27 mouse cellular contexts compared by ENCODE assay signal in genomic region chr13:41601056-41601455, GRCm38 (mm10). TPM values are rescaled to one million over a fixed set of nuclear protein-coding genes. Genes with fewer than 3 reads are reported as not detected.
DNase-seq lines count a peak whose midpoint lies in the region; ATAC-seq and TF ChIP-seq lines count a peak whose summit lies in the region.
"Had no signal": no experiment of that assay in that cellular context is flagged by ENCODE, and none has a peak within 500 bp of the region (broad histone marks: within the 10 kb centered on the region; RNA-seq: fewer than 3 reads in every experiment).

No protein-coding gene starts in this region.

- no peak overlapping the region for H3K4me3 ChIP-seq in liver, embryonic 15.5 days (replicated peaks)
- H3K4me3 ChIP-seq in liver, embryonic 11.5 days (ENCODE audit: low read depth, low read length) = no peak overlapping the region
- no peak overlapping the region for H3K4me3 ChIP-seq in spleen, adult 2 months (ENCODE audit: extremely low read depth, insufficient read depth, insufficient read length)
- no peak overlapping the region for H3K4me3 ChIP-seq in brown adipose tissue, adult 24 weeks (ENCODE audit: insufficient read depth, low read depth, low read length)
- H3K4me3 ChIP-seq: embryonic facial prominence, embryonic 13.5 days; forebrain, embryonic 10.5 days; forebrain, embryonic 15.5 days; limb, embryonic 10.5 days; limb, embryonic 15.5 days; neural tube, embryonic 13.5 days had no signal

- ATAC-seq in liver, embryonic 15.5 days (ENCODE audit: insufficient read depth) = no peak
- no peak for ATAC-seq in liver, embryonic 11.5 days (replicated peaks; ENCODE audit: low FRiP score)
- ATAC-seq: CD4-positive, CD25-positive, alpha-beta regulatory T cell, adult 4 months; forebrain, embryonic 15.5 days; hindbrain, postnatal 0 days; intestine, postnatal 0 days; midbrain, embryonic 16.5 days had no signal

- no peaks in the 10 kb centered on the region for H3K9me3 ChIP-seq in liver, embryonic 15.5 days (replicated peaks)
- no peaks in the 10 kb centered on the region for H3K9me3 ChIP-seq in liver, embryonic 11.5 days (ENCODE audit: control insufficient read depth, low read length)
- H3K9me3 ChIP-seq: embryonic facial prominence, embryonic 13.5 days; forebrain, embryonic 10.5 days; forebrain, embryonic 15.5 days; limb, embryonic 10.5 days; limb, embryonic 15.5 days; neural tube, embryonic 13.5 days had no signal

- peaks cover 15% of the 10 kb centered on the region for H3K4me1 ChIP-seq in liver, embryonic 15.5 days (replicated peaks)
- no peaks in the 10 kb centered on the region for H3K4me1 ChIP-seq in liver, embryonic 11.5 days (replicated peaks; ENCODE audit: control insufficient read depth, insufficient read depth, low read length)
- H3K4me1 ChIP-seq in spleen, adult 2 months (ENCODE audit: control insufficient read depth, insufficient read depth, insufficient read length) = peaks cover 17% of the 10 kb centered on the region
- H3K4me1 ChIP-seq in brown adipose tissue, adult 24 weeks (ENCODE audit: control insufficient read depth, insufficient read depth, insufficient read length, low read length) = no peaks in the 10 kb centered on the region
- H3K4me1 ChIP-seq: limb, embryonic 10.5 days; limb, embryonic 15.5 days; neural tube, embryonic 13.5 days had no signal

- TF ChIP-seq POLR2A in spleen, adult 2 months (IDR thresholded peaks at IDR 0.05; ENCODE audit: low read depth, low read length) = no peak

- no peaks in the 10 kb centered on the region for H3K27me3 ChIP-seq in liver, embryonic 15.5 days
- no peaks in the 10 kb centered on the region for H3K27me3 ChIP-seq in liver, embryonic 11.5 days (replicated peaks; ENCODE audit: control insufficient read depth, insufficient read depth, low read length)
- H3K27me3 ChIP-seq in spleen, adult 2 months (ENCODE audit: control insufficient read depth, insufficient read depth, low read length) = peaks cover under 1% of the 10 kb centered on the region; the same call in 1 of the 2 replicates
- H3K27me3 ChIP-seq: embryonic facial prominence, embryonic 13.5 days; forebrain, embryonic 15.5 days; limb, embryonic 15.5 days; neural tube, embryonic 13.5 days had no signal

- DNase-seq in liver, embryonic 11.5 days (ENCODE audit: low spot score) = no peak
- peak in 1 of 2 experiments; percentile 45 for DNase-seq in spleen, adult 2 months (ENCODE audit: low read depth in 1 of 2, low spot score in 2 of 2)
- no peak for DNase-seq in spleen, adult 12 weeks (ENCODE audit: low spot score)
- DNase-seq in right cerebral cortex, adult 18-20 months = no peak
- no peak for DNase-seq in urinary bladder, adult 18-20 months (ENCODE audit: low spot score in 2 of 2)
- DNase-seq: adrenal gland, postnatal 36 days; cerebellum, adult 11-12 months; cerebellum, adult 9-11 months; heart, postnatal 14 days; kidney, adult 9 months; kidney, postnatal 10 days; lung, postnatal 10 days; thymus, adult 2 months; thymus, postnatal 36 days had no signal

- WGBS in liver, embryonic 15.5 days (ENCODE audit: insufficient replicate concordance) = 56% methylated on average over 3 of the region's 3 CpGs
- 80% methylated on average over 3 of the region's 3 CpGs for WGBS in liver, embryonic 11.5 days
- WGBS in spleen, adult 2 months = 31% methylated on average over 3 of the region's 3 CpGs

- H3K36me3 ChIP-seq in liver, embryonic 15.5 days (replicated peaks) = no peaks in the 10 kb centered on the region
- no peaks in the 10 kb centered on the region for H3K36me3 ChIP-seq in liver, embryonic 11.5 days (ENCODE audit: control insufficient read depth, insufficient read depth, low read length)
- no peaks in the 10 kb centered on the region for H3K36me3 ChIP-seq in spleen, adult 2 months (ENCODE audit: control insufficient read depth, insufficient read depth, low read length)
- H3K36me3 ChIP-seq: embryonic facial prominence, embryonic 13.5 days; forebrain, embryonic 10.5 days; forebrain, embryonic 15.5 days; limb, embryonic 10.5 days; limb, embryonic 15.5 days; neural tube, embryonic 13.5 days had no signal

- no peak overlapping the region for H3K9ac ChIP-seq in liver, embryonic 15.5 days
- no peak overlapping the region for H3K9ac ChIP-seq in liver, embryonic 11.5 days (ENCODE audit: low read depth, low read length)
- H3K9ac ChIP-seq: embryonic facial prominence, embryonic 13.5 days; forebrain, embryonic 15.5 days; limb, embryonic 15.5 days; neural tube, embryonic 13.5 days had no signal

- peak overlapping the region; percentile 33; the same call in 1 of the 2 replicates for H3K27ac ChIP-seq in liver, embryonic 15.5 days (replicated peaks)
- no peak overlapping the region for H3K27ac ChIP-seq in liver, embryonic 11.5 days (ENCODE audit: low read depth, low read length)
- H3K27ac ChIP-seq in spleen, adult 2 months (ENCODE audit: insufficient read depth, low read length) = peak overlapping the region; percentile 70
- H3K27ac ChIP-seq in brown adipose tissue, adult 24 weeks (replicated peaks; ENCODE audit: low read depth, low read length) = peak overlapping the region; percentile 12; the same call in 1 of the 2 replicates
- H3K27ac ChIP-seq: embryonic facial prominence, embryonic 13.5 days; forebrain, embryonic 10.5 days; forebrain, embryonic 15.5 days; hindbrain, postnatal 0 days; limb, embryonic 10.5 days; limb, embryonic 15.5 days; neural tube, embryonic 13.5 days had no signal

- no peak for TF ChIP-seq CTCF in spleen, adult 2 months (IDR thresholded peaks at IDR 0.05; ENCODE audit: extremely low read depth, insufficient read depth, insufficient read length, insufficient replicate concordance)

- no peak overlapping the region for H3K4me2 ChIP-seq in liver, embryonic 15.5 days
- no peak overlapping the region for H3K4me2 ChIP-seq in liver, embryonic 11.5 days
- H3K4me2 ChIP-seq: embryonic facial prominence, embryonic 13.5 days; forebrain, embryonic 15.5 days; limb, embryonic 15.5 days; midbrain, embryonic 11.5 days; neural tube, embryonic 13.5 days had no signal

RNA-seq across cellular contexts. Expression of gene Tmem170b, which starts 4.7 kb away (rescaled TPM):
- 5.8 and 6.2 TPM in 2 replicates for polyA plus RNA-seq in liver, embryonic 15.5 days (2015; fragmentation: Nextera tagmentation; extraction: Ambion mirVana)
- polyA plus RNA-seq in liver, embryonic 11.5 days (2014; fragmentation: Nextera tagmentation; extraction: Ambion mirVana) = 11.4 and 12.1 TPM in 2 replicates
- 6.0 and 7.5 TPM in 2 replicates for polyA plus RNA-seq in spleen, adult 2 months (2012; rRNA removed)
- polyA plus RNA-seq in brown adipose tissue, adult 24 weeks (2012; ENCODE audit: insufficient read depth, insufficient read length, missing spikeins) = 6.0 and 9.3 TPM in 2 replicates
